Mouse (Mus musculus) lung, postnatal 0 days (tissue): ENCODE results near the gene Gusb. TPM values are rescaled to one million over a fixed set of nuclear protein-coding genes. Genes with fewer than 3 reads are reported as not detected.

Source experiments
- ATAC-seq: fragments of 200-750 bp; cut with Nextera tagmentation; 2 replicates; pipeline ENCODE4 v1.8.0; 2017; ENCODE audit warnings: moderate library complexity
- DNase-seq: peaks from one replicate; pipeline ENCODE4 v3.0.0-alpha.2; 2016; ENCODE audit warnings: low spot score
- H3K27ac ChIP-seq: fragments of 300-500 bp; sonication (generic); 2 replicates; pipeline ENCODE4 v1.5.1; 2014; ENCODE audit warnings: antibody characterized with exemption, mild to moderate bottlenecking, low read length, mixed read lengths
- H3K27me3 ChIP-seq: fragments of 300-500 bp; sonication (generic); replicated peaks from 2 replicates; pipeline ENCODE4 v1.6.1; 2014; ENCODE audit warnings: low read length, mixed read lengths; ENCODE audit not compliant: insufficient read depth
- H3K36me3 ChIP-seq: fragments of 300-500 bp; sonication (generic); 2 replicates; pipeline ENCODE4 v1.6.1; 2014; ENCODE audit warnings: low read length, mixed read lengths; ENCODE audit not compliant: insufficient read depth
- H3K4me1 ChIP-seq: fragments of 300-500 bp; sonication (generic); 2 replicates; pipeline ENCODE4 v1.6.1; 2014; ENCODE audit warnings: antibody characterized with exemption, low read depth, low read length, mixed read lengths; ENCODE audit not compliant: insufficient read depth
- H3K4me2 ChIP-seq: fragments of 300-500 bp; sonication (generic); replicated peaks from 2 replicates; pipeline ENCODE4 v1.6.1; 2014; ENCODE audit warnings: low read depth, mild to moderate bottlenecking, low read length, moderate library complexity, mixed read lengths
- H3K4me3 ChIP-seq: fragments of 300-500 bp; sonication (generic); 2 replicates; pipeline ENCODE4 v1.5.1; 2014; ENCODE audit warnings: low read depth, low read length
- H3K9ac ChIP-seq: fragments of 300-500 bp; sonication (generic); replicated peaks from 2 replicates; pipeline ENCODE4 v1.6.1; 2014; ENCODE audit warnings: low read depth, mild to moderate bottlenecking
- H3K9me3 ChIP-seq: fragments of 300-500 bp; sonication (generic); 2 replicates; pipeline ENCODE4 v1.6.1; 2016; ENCODE audit warnings: low read length, mixed read lengths
- CTCF ChIP-seq: IDR thresholded peaks from 2 replicates; pipeline ENCODE4 v1.5.1; 2016; ENCODE audit warnings: antibody characterized with exemption, mild to moderate bottlenecking
- EP300 ChIP-seq: IDR thresholded peaks from 2 replicates; pipeline ENCODE4 v1.6.1; 2016; ENCODE audit warnings: antibody characterized with exemption, mild to moderate bottlenecking, control low read depth
- WGBS: fragments of 180-500 bp; shearing (Covaris S2); extraction: QIAGEN DNeasy Blood & Tissue Kit; methylation state at CpG from one replicate; pipeline ENCODE4 v1.1.7; 2014; 5-methylcytosine and 5-hydroxymethylcytosine counted together
- polyA plus RNA-seq: library from polyadenylated mRNA; unstranded; fragments of >200 nt; fragmentation: Nextera tagmentation; extraction: Ambion mirVana; gene quantifications from 2 replicates; pipeline ENCODE4 v1.2.1, GENCODE M21; 2015

The Gusb gene
- polyA plus RNA-seq, 1 experiment from 2014 or later, result 50.0 TPM

DNA sequence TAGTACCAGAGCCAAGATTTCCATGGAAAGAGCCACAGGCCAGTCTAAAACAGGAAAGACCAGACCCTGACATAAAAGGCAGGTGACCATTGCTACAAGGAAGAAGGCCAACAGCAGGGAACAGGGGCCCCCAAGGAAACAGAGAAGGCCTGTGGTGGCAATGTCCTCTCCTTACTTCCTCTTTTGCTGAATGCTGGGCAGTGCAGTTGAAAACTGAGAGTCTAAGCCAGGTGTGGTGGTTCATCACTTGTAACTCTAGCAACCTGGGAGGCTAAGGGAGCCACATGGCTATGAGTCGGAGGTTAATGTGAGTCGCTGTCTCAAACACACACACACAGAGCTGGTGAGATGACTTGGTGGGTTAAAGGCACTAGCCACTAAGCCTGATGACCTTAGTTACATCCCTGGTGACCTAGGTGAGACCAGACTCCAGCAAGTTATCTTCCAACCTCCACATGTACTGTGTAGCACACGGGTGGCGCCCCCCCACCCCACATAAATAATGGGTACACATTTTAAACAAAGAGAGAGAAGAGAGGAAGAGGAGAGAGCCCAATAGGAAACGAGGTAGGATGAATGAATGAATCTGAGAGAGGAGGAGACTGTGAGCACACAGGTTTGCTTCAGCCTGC, 1.4 kb downstream of the Gusb start:
- DNase-seq (no peak), ATAC-seq (no peak)
- Histone ChIP-seq H3K4me3 (no peak overlapping the region), H3K27ac (no peak overlapping the region; the same call in 1 of the 2 replicates), H3K27me3 (no peaks in the 10 kb centered on the region), H3K36me3 (no peaks in the 10 kb centered on the region), H3K9me3 (no peaks in the 10 kb centered on the region), H3K4me2 (peak overlapping the region; percentile 67), H3K9ac (no peak overlapping the region), H3K4me1 (peaks cover 6% of the 10 kb centered on the region; the same call in 1 of the 2 replicates)
- WGBS, result 34% methylated on average over 5 of the region's 5 CpGs
- TF ChIP-seq CTCF, result no peak
- TF ChIP-seq EP300, result no peak

GRCm38 (mm10) chr5:130000735-130001134, 2.1 kb downstream of the Gusb start:
- H3K36me3 ChIP-seq, result no peaks in the 10 kb centered on the region
- no peaks in the 10 kb centered on the region for H3K9me3 ChIP-seq
- TF ChIP-seq CTCF, result no peak
- TF ChIP-seq EP300, result no peak
- no peak overlapping the region for H3K4me3 ChIP-seq
- peaks cover 6% of the 10 kb centered on the region; the same call in 1 of the 2 replicates for H3K4me1 ChIP-seq
- ATAC-seq, result no peak
- no peak overlapping the region for H3K9ac ChIP-seq
- H3K27ac ChIP-seq, result no peak overlapping the region
- no peak overlapping the region for H3K4me2 ChIP-seq
- DNase-seq, result peak; percentile 55
- no peaks in the 10 kb centered on the region for H3K27me3 ChIP-seq
- WGBS, result 83% methylated on average over 12 of the region's 12 CpGs

GRCm38 (mm10) chr5:129999097-129999496, 3.8 kb downstream of the Gusb start:
- no peak overlapping the region for H3K27ac ChIP-seq
- no peak overlapping the region for H3K9ac ChIP-seq
- H3K4me1 ChIP-seq, result peaks cover 6% of the 10 kb centered on the region; the same call in 1 of the 2 replicates
- no peak for TF ChIP-seq EP300
- peak; percentile 92 for TF ChIP-seq CTCF
- peak; percentile 79 for DNase-seq
- no peaks in the 10 kb centered on the region for H3K36me3 ChIP-seq
- no peak overlapping the region for H3K4me2 ChIP-seq
- H3K4me3 ChIP-seq, result no peak overlapping the region
- 27% methylated on average over 4 of the region's 4 CpGs for WGBS
- H3K9me3 ChIP-seq, result no peaks in the 10 kb centered on the region
- ATAC-seq, result no peak
- H3K27me3 ChIP-seq, result no peaks in the 10 kb centered on the region

- Histone ChIP-seq H3K27ac (no peak overlapping the region), H3K4me2 (no peak overlapping the region), H3K9ac (no peak overlapping the region), H3K27me3 (no peaks in the 10 kb centered on the region), H3K4me1 (peaks cover 6% of the 10 kb centered on the region; the same call in 1 of the 2 replicates), H3K4me3 (no peak overlapping the region), H3K36me3 (0 out of 2 replicates have a peak, but pooled peaks cover 3% of the 10 kb centered on the region), H3K9me3 (no peaks in the 10 kb centered on the region)
- DNase-seq (no peak), ATAC-seq (no peak)
- TF ChIP-seq EP300 (no peak), CTCF (no peak)
- 69% methylated on average over 19 of the region's 19 CpGs for WGBS
Observed at GRCm38 (mm10) chr5:129997700-129998099, 5.1 kb downstream of the Gusb start.

DNA sequence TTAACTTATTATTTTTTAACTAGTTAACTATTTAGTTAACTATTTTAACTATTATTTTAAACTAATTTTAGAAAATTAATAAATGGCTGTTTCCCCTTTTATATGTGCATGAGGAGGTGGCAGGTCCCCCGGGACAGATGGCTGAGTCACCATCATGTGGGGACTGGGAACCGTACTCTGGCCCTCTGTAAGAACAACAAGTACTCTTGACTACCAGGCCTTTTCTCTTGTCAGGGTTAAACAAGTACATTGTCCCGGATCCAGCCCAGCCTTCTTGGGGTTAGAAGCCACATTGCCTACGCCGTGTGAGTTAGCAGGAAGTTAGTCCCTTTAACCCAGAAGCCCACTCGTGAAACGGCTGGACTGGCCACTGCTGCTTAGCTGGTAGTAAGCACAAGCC, 7.9 kb downstream of the Gusb start:
- WGBS, result 82% methylated on average over 7 of the region's 7 CpGs
- Histone ChIP-seq H3K4me2 (no peak overlapping the region), H3K4me3 (no peak overlapping the region), H3K27me3 (no peaks in the 10 kb centered on the region), H3K9me3 (no peaks in the 10 kb centered on the region), H3K9ac (no peak overlapping the region), H3K4me1 (no peaks in the 10 kb centered on the region), H3K27ac (no peak overlapping the region), H3K36me3 (0 out of 2 replicates have a peak, but pooled peaks cover 3% of the 10 kb centered on the region)
- ATAC-seq (no peak), DNase-seq (no peak)
- TF ChIP-seq CTCF (no peak), EP300 (no peak)

DNA sequence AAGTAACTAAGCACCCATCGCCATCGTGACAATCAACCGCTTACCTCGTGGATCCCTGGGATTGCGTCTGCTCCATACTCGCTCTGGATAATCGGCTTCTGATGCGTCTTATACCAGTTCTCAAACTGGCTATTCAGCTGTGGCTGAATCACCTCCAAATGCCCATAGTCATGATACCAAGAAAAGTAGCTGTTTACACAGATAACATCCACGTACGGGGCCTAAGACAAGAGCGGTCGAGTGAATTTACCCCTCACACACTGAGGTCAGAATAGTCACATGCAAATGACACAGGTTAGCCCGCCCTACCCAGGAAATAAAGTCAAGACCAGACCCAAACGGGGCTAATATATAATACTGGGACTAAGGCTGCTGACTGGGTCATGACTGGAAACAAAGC, 9.5 kb downstream of the Gusb start:
- H3K4me3 ChIP-seq, result no peak overlapping the region
- ATAC-seq, result no peak
- 89% methylated on average over 14 of the region's 14 CpGs for WGBS
- H3K4me1 ChIP-seq, result no peaks in the 10 kb centered on the region
- TF ChIP-seq EP300 (no peak), CTCF (no peak)
- 0 out of 2 replicates have a peak, but pooled peaks cover 3% of the 10 kb centered on the region for H3K36me3 ChIP-seq
- DNase-seq, result no peak
- H3K9me3 ChIP-seq, result no peaks in the 10 kb centered on the region
- no peak overlapping the region for H3K27ac ChIP-seq
- H3K9ac ChIP-seq, result no peak overlapping the region
- H3K4me2 ChIP-seq, result no peak overlapping the region
- H3K27me3 ChIP-seq, result no peaks in the 10 kb centered on the region
